Mouse (Mus musculus) midbrain, embryonic 11.5 days (tissue): Measurements from ENCODE around the gene 4930544D05Rik. TPM values are rescaled to one million over a fixed set of nuclear protein-coding genes. Genes with fewer than 3 reads are reported as not detected.
A peak's percentile ranks its signal among the peaks of the same experiment; 100 is the strongest.

Experiments
- ATAC-seq: fragments of 200-750 bp; cut with Nextera tagmentation; 2 replicates; pipeline ENCODE4 v1.8.0; 2017; ENCODE audit warnings: moderate TSS enrichment, moderate library complexity; ENCODE audit not compliant: low FRiP score
- DNase-seq: peaks from one replicate; pipeline ENCODE4 v3.0.0; 2015; ENCODE audit warnings: low spot score; ENCODE audit errors: missing footprints
- H3K27ac ChIP-seq: fragments of 300-500 bp; sonication (generic); 2 replicates; pipeline ENCODE4 v1.5.1; 2014; ENCODE audit warnings: low read depth, low read length
- H3K27me3 ChIP-seq: fragments of 300-500 bp; sonication (generic); 2 replicates; pipeline ENCODE4 v1.6.1; 2014; ENCODE audit warnings: mild to moderate bottlenecking, low read length, moderate library complexity, mixed read lengths; ENCODE audit not compliant: control insufficient read depth, insufficient read depth
- H3K36me3 ChIP-seq: fragments of 300-500 bp; sonication (generic); 2 replicates; pipeline ENCODE4 v1.6.1; 2014; ENCODE audit warnings: mild to moderate bottlenecking, low read length, moderate library complexity, mixed read lengths; ENCODE audit not compliant: control insufficient read depth, insufficient read depth
- H3K4me1 ChIP-seq: fragments of 300-500 bp; sonication (generic); 2 replicates; pipeline ENCODE4 v1.6.1; 2014; ENCODE audit warnings: low read length; ENCODE audit not compliant: control insufficient read depth, insufficient read depth
- H3K4me2 ChIP-seq: fragments of 300-500 bp; sonication (generic); 2 replicates; pipeline ENCODE4 v1.6.1; 2014; ENCODE audit warnings: mild to moderate bottlenecking, moderate library complexity
- H3K4me3 ChIP-seq: fragments of 300-500 bp; sonication (generic); 2 replicates; pipeline ENCODE4 v1.5.1; 2014; ENCODE audit warnings: low read depth, low read length
- H3K9ac ChIP-seq: fragments of 300-500 bp; sonication (generic); 2 replicates; pipeline ENCODE4 v1.6.1; 2014; ENCODE audit warnings: low read length
- H3K9me3 ChIP-seq: fragments of 300-500 bp; sonication (generic); 2 replicates; pipeline ENCODE4 v1.6.1; 2016; ENCODE audit warnings: low read length; ENCODE audit not compliant: control insufficient read depth
- whole genome bisulfite sequencing: fragments of 180-500 bp; shearing (Covaris S2); extraction: QIAGEN DNeasy Blood & Tissue Kit; methylation state at CpG from one replicate; pipeline ENCODE4 v1.1.7; 2014; 5-methylcytosine and 5-hydroxymethylcytosine counted together
- polyA plus RNA-seq: library from polyadenylated mRNA; unstranded; fragments of >200 nt; fragmentation: Nextera tagmentation; extraction: Ambion mirVana; gene quantifications from 2 replicates; pipeline ENCODE4 v1.2.1, GENCODE M21; 2014

Gene 4930544D05Rik
- polyA plus RNA-seq, 1 experiment from 2014 or later = not detected

DNA sequence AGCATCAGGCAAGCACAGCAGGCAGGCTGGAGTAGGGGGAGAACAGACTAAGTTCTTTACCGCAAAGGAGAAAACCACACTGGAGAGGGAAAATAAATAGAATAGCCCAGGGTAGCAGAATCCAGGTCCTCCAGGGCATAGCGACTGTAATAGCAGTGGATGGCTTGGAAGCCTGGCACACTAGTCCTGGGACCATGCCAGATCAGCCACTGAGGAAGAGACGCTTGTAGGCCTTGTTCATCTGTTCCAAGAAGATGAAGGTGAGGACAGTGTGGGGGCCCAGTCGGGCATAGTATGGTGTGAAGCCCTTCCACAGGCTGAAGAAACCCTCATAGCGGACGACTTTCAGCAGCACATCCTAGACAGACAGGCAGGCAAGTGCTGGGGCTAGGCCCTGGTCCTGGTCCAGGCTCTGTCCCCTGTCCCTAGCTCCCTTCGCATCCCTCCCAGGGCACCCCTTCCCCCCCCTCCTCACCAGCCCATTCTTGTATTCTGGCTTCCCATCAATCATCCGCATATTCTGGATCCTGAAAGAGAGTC, 29.0 kb downstream of the 4930544D05Rik start:
- Histone ChIP-seq H3K4me1 (peaks cover 19% of the 10 kb centered on the region), H3K9me3 (no peaks in the 10 kb centered on the region), H3K4me2 (no peak overlapping the region), H3K27ac (no peak overlapping the region), H3K27me3 (no peaks in the 10 kb centered on the region), H3K9ac (peak overlapping the region; percentile 10; the same call in 1 of the 2 replicates), H3K4me3 (no peak overlapping the region), H3K36me3 (peaks cover 16% of the 10 kb centered on the region)
- DNase-seq (no peak), ATAC-seq (no peak)
- 95% methylated on average over 8 of the region's 8 CpGs for WGBS

DNA sequence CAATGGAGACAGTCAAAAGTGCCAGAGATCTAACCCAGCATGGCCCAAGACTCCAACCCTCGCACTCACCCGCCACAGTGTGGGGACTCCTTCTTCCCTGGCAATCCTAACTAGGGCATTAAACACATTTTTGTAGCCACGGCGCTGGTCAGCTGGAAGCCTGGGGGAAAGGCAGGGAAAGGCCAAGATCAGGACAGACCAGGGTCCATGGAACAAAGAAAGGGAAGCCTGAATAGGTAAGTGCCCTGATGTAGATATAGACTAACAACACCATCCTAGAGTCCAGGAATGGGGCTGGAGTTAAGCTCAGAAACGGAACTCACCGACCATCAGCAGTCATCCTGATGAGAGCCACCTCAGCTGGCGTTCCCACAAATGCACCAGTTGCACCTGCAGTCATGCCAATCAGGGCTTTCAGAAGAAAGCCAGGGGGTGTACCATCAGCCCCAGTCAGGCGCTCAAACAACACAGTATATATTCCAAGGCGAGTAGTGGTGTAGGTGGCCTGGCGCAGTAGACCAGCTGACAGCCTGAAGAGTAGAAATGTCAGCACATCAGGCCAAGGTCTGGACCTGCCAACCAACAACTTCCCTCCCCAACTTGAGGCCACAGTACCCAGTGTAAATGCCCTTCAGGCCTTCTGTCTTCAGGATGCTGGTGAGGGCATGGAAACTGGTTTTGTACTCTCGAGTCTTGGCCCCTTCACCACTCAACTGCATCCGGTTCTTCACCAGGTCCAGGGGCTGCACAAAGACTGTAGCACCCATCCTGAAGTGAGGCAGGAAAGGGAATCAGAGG, 30.0 kb downstream of the 4930544D05Rik start:
- Histone ChIP-seq H3K4me3 (peak overlapping the region; percentile 72), H3K27ac (no peak overlapping the region), H3K9ac (peak overlapping the region; percentile 75), H3K27me3 (no peaks in the 10 kb centered on the region), H3K9me3 (no peaks in the 10 kb centered on the region), H3K4me2 (peak overlapping the region; percentile 79), H3K36me3 (peaks cover 18% of the 10 kb centered on the region), H3K4me1 (peaks cover 19% of the 10 kb centered on the region)
- WGBS = 91% methylated on average over 12 of the region's 12 CpGs
- DNase-seq (no peak), ATAC-seq (no peak)

DNA sequence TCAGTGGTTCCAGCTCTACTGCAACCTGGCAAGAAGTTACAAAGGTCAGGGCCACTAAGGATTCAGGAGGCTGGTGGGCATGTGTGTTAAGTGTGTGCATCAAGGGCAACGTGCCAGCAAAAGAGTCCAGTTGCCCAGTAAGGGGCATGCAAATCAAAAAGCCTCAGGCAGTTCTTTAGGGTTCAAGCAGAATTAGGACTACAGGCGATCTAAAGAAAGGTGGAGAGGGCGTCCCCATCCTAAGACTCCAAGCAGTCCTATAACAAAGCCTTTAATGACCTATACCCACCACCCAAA, 30.6 kb downstream of the 4930544D05Rik start:
- Histone ChIP-seq H3K4me1 (peaks cover 22% of the 10 kb centered on the region), H3K4me3 (peak overlapping the region; percentile 72), H3K27me3 (no peaks in the 10 kb centered on the region), H3K9ac (peak overlapping the region; percentile 75), H3K27ac (peak overlapping the region; percentile 63; the same call in 1 of the 2 replicates), H3K9me3 (no peaks in the 10 kb centered on the region), H3K4me2 (peak overlapping the region; percentile 79), H3K36me3 (peaks cover 24% of the 10 kb centered on the region)
- no peak for DNase-seq
- WGBS = 29% methylated on average over 3 of the region's 3 CpGs
- no peak for ATAC-seq

DNA sequence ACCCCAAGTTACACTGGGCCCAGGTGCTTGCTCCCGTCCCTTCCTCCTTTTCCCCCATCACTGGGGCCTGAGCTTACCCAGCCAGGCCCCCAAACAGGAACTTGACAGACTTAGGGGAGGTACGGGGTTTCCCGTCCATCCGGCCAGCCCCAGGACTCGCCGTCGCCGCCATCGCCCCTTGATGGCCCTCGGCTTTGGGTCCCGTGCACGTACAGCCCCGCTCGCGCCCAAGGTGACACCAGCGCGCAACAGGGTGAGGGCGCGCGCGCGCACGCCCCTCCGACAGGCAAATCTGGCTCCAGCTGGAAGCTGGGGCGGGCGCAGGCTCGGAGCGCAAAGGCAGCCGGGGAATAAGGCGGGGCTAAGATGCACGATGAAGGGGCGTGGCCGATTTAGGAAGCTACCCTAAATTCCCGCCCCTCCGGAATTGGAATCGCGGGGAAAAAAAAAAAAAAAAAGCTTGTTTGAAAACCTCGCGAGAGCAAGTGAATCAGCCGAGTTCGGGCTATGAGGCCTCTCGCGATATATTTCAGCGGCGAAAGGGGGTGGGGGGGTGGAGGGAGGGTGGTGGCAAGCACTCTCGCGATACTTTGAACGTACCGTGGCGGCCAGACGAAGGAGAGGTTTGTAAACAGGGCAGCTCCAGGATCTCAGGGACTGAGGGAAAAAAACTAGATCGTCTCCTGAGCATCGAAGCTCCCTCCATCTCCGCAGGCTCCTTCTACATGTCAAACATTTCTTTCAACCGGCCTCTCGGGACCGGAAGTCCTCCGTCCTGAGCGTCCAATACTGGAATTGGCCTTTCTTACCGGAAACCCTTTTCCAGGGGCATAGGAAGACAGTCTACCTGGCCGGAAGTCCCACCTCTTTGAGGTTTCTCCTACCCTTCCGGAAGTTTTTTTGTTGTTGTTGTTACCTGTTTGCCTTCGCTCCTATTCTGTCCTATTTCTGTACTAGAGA, 31.3 kb downstream of the 4930544D05Rik start, which contains the start of the genes Rnf167 and Slc25a11:
Gene Rnf167, plus strand, starts transcription at position 545 of the 960 bp plus-strand sequence.
Gene Slc25a11, minus strand, starts transcription at position 789 of the 960 bp plus-strand sequence.
- peak; percentile 91 for ATAC-seq
- H3K4me1 ChIP-seq = peaks cover 22% of the 10 kb centered on the region
- peak within 1 kb of the TSS; percentile 78 for H3K9ac ChIP-seq
- peak within 1 kb of the TSS; percentile 72 for H3K4me3 ChIP-seq
- H3K9me3 ChIP-seq = no peaks in the 10 kb centered on the region
- peaks cover 26% of the 10 kb centered on the region for H3K36me3 ChIP-seq
- H3K27me3 ChIP-seq = no peaks in the 10 kb centered on the region
- peak within 1 kb of the TSS; percentile 88 for H3K27ac ChIP-seq
- peak within 1 kb of the TSS; percentile 99 for H3K4me2 ChIP-seq
- under 1% methylated on average over 63 of the region's 63 CpGs for WGBS
- peak; percentile 99 for DNase-seq

DNA sequence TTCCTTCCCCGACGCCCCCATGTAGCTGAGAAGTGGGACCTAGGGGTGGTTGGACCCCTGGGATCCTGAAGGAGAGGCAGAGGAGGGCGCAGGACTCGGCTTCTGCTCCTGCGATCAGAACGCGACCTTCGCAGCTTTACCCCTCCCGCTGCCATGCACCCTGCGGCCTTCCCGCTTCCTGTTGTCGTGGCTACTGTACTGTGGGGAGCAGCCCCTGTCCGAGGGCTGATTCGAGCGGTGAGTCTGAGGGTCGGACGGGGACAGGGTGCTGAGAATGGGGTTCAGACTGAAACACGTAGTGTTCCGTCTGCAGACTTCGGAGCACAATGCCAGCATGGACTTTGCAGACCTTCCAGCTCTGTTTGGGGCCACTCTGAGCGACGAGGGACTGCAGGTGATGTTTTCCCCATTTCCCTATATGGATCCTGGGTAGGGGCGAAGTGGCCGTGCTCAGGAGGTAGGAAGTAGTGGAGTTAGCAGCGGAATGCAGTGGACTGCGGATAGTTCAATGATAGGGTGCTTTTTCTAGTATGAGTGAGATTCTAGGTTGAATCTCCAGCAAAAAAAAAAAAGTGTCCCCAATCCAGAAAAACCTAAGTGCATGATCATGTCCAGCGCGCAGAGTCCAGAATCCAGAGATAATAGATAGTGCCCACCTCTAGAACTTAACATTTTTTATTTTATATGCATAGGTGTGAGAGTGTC, 32.2 kb downstream of the 4930544D05Rik start:
- Histone ChIP-seq H3K4me2 (peak overlapping the region; percentile 99), H3K9ac (peak overlapping the region; percentile 78), H3K4me1 (peaks cover 29% of the 10 kb centered on the region), H3K9me3 (no peaks in the 10 kb centered on the region), H3K27me3 (no peaks in the 10 kb centered on the region), H3K36me3 (peaks cover 26% of the 10 kb centered on the region), H3K27ac (peak overlapping the region; percentile 88), H3K4me3 (peak overlapping the region; percentile 72)
- WGBS = 4% methylated on average over 28 of the region's 28 CpGs
- ATAC-seq = peak; percentile 15
- peak; percentile 88 for DNase-seq

DNA sequence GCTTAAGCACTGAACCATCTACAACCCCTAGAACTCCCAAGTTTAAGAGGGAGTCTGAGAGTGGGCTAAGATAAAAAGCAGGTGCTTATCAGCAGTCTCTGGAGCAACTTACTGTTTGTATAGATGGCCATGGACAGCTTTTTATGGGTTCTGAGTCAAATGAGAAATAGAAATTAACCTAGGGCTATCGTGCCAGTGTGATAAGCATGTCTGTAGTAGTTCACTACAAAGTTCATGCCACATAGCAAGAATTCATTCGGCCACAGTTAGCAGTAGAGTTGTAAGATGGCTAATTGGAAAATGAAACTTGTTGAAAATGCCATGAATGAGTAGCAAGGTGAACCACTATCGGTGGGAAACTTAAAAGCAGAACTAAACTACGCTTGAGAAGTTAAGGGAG, 32.9 kb downstream of the 4930544D05Rik start:
- peak overlapping the region; percentile 99; the same call in 1 of the 2 replicates for H3K4me2 ChIP-seq
- ATAC-seq = no peak
- no peaks in the 10 kb centered on the region for H3K27me3 ChIP-seq
- peaks cover 26% of the 10 kb centered on the region for H3K36me3 ChIP-seq
- no peaks in the 10 kb centered on the region for H3K9me3 ChIP-seq
- 88% methylated on average over 4 of the region's 4 CpGs for WGBS
- H3K4me1 ChIP-seq = peaks cover 31% of the 10 kb centered on the region
- no peak overlapping the region for H3K9ac ChIP-seq
- DNase-seq = no peak
- H3K4me3 ChIP-seq = peak overlapping the region; percentile 72; the same call in 1 of the 2 replicates
- no peak overlapping the region for H3K27ac ChIP-seq

DNA sequence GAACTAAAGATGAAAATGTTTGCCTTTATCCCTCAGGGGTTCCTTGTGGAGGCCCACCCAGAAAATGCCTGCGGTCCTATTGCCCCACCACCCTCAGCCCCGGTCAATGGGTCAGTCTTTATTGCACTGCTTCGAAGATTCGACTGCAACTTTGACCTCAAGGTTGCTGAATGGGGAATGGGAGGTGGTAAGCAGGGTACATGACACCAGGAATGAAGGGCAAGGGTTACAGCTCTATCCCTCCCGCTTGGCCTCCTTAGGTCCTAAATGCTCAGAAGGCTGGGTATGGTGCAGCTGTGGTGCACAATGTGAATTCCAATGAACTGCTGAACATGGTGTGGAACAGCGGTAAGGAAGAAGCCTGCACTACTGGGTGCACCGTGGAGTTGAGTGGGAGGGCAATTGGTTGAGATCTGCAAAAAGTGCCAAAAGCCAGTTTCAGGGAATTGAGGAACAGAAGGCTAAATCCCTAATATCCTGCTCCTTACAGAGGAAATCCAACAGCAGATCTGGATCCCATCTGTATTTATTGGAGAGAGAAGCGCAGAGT, 33.6 kb downstream of the 4930544D05Rik start:
- no peak overlapping the region for H3K4me2 ChIP-seq
- ATAC-seq (no peak), DNase-seq (no peak)
- no peak overlapping the region for H3K9ac ChIP-seq
- H3K9me3 ChIP-seq = no peaks in the 10 kb centered on the region
- no peaks in the 10 kb centered on the region for H3K27me3 ChIP-seq
- WGBS = 84% methylated on average over 8 of the region's 8 CpGs
- H3K36me3 ChIP-seq = peaks cover 26% of the 10 kb centered on the region
- H3K4me1 ChIP-seq = peaks cover 31% of the 10 kb centered on the region
- H3K27ac ChIP-seq = no peak overlapping the region
- H3K4me3 ChIP-seq = no peak overlapping the region
